1 mouse cellular context compared by ENCODE assay signal in the genomic region with DNA sequence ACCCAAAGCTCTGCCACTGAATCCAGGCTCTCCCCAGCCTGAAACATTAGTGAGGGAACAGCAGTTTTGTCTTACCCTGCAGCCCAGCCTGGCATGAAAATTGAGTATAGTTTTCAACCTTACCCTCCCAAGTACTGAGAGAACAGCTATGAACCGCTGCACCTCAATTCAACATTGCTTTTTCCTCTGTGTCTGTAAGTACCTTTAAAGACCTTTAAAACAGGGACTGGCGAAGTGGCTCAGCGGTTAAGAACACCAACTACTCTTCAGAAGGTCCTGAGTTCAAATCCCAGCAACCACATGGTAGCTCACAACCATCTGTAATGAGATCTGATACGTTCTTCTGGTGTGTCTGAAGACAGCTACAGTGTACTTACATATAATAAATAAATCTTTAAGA.
TF ChIP-seq lines count a peak whose summit lies in the region.

No protein-coding gene starts in this region.

TF ChIP-seq in myocyte, 11 proteins besides CTCF, POLR2A, EP300 and RAD21:
- TF ChIP-seq TCF12 (IDR thresholded peaks at IDR 0.05; ENCODE audit: insufficient read depth, poor library complexity, severe bottlenecking), result no peak
